Mouse (Mus musculus) left cerebral cortex, postnatal 36 days (tissue): ENCODE measurements at regions not wholly inside any gene's neighbourhood (a gene's known extent, or its start where the extent isn't known, plus 50 kb on each side); places are given as distances from the start of the nearest gene placed in this dataset.
"Not testable (repeated sequence)": the region's sequence is repeated elsewhere in the genome, so short reads cannot be mapped to it uniquely, and the experiment has no call there.

Source experiments
- DNase-seq, 2 experiments: peaks; one replicate each; pipeline ENCODE4 v3.0.0; 2021 to 2022; ENCODE audit warnings: low spot score in 2 of 2, mixed read lengths in 1 of 2
- intact Hi-C: fragments of 180-260 bp; cut with DNase I; formaldehyde crosslinking; loops from one replicate; pipeline ENCODE4 v1.15.1; 2025

GRCm38 (mm10) chr12:51143196-51143595, 204.7 kb upstream of the G2e3 start:
- DNase-seq: peak; percentile 57 to 65
- intact Hi-C loops: loop anchor here (5.0 kb wide), 1 partner anchor 36 kb away; no protein-coding TSS in a partner anchor

GRCm38 (mm10) chr12:51133676-51134075, 214.2 kb upstream of the G2e3 start:
- intact Hi-C loops, DNase-seq: not testable (repeated sequence)

- DNase-seq: no peak
- intact Hi-C loops: no loop called here
Observed at GRCm38 (mm10) chr12:51128274-51128673, 219.6 kb upstream of the G2e3 start.

GRCm38 (mm10) chr12:51118781-51119180, 229.1 kb upstream of the G2e3 start:
- intact Hi-C loops: no loop called here
- no peak for DNase-seq

- DNase-seq: peak; percentile 88 to 89
- intact Hi-C loops: no loop called here
Observed at GRCm38 (mm10) chr12:51118021-51118694, 229.7 kb upstream of the G2e3 start.

- intact Hi-C loops: no loop called here
- no peak for DNase-seq
Observed at GRCm38 (mm10) chr12:51117436-51118020, 230.3 kb upstream of the G2e3 start.

- DNase-seq: no peak
- intact Hi-C loops: no loop called here
Observed at GRCm38 (mm10) chr12:51111811-51112210, 236.1 kb upstream of the G2e3 start.

GRCm38 (mm10) chr12:51108044-51108443, 239.8 kb upstream of the G2e3 start:
- intact Hi-C loops: loop anchor here (5.0 kb wide), 1 partner anchor 34 kb away; no protein-coding TSS in a partner anchor
- no peak for DNase-seq

- DNase-seq: no peak
- intact Hi-C loops: loop anchor here (5.0 kb wide), 1 partner anchor 36 kb away; no protein-coding TSS in a partner anchor
Observed at GRCm38 (mm10) chr12:51103541-51104042, 244.3 kb upstream of the G2e3 start.

GRCm38 (mm10) chr12:51101636-51102035, 246.2 kb upstream of the G2e3 start:
- no peak for DNase-seq
- intact Hi-C loops: loop anchor here (5.0 kb wide), 1 partner anchor 34 kb away; no protein-coding TSS in a partner anchor

- intact Hi-C loops: loop anchor here (5.0 kb wide), 1 partner anchor 34 kb away; no protein-coding TSS in a partner anchor
- peak in 1 of 2 experiments; percentile 34 for DNase-seq
Observed at GRCm38 (mm10) chr12:51100868-51101267, 247.0 kb upstream of the G2e3 start.

GRCm38 (mm10) chr12:51095974-51096373, 251.9 kb upstream of the G2e3 start:
- intact Hi-C loops: no loop called here
- no peak for DNase-seq

- DNase-seq: no peak
- intact Hi-C loops: no loop called here
Observed at GRCm38 (mm10) chr12:51089324-51089723, 258.5 kb upstream of the G2e3 start.

GRCm38 (mm10) chr12:51081809-51082208, 266.1 kb upstream of the G2e3 start:
- intact Hi-C loops: no loop called here
- DNase-seq: no peak

GRCm38 (mm10) chr12:51073503-51073902, 274.4 kb upstream of the G2e3 start:
- intact Hi-C loops: no loop called here
- DNase-seq: no peak

- intact Hi-C loops: no loop called here
- no peak for DNase-seq
Observed at GRCm38 (mm10) chr12:51060931-51061330, 286.9 kb upstream of the G2e3 start.

- intact Hi-C loops: no loop called here
- DNase-seq: peak; percentile 36 to 48
Observed at GRCm38 (mm10) chr12:51058569-51058968, 289.3 kb upstream of the G2e3 start.

- no peak for DNase-seq
- intact Hi-C loops: no loop called here
Observed at GRCm38 (mm10) chr12:51058104-51058503, 289.8 kb upstream of the G2e3 start.

- intact Hi-C loops: no loop called here
Observed at GRCm38 (mm10) chr12:51047116-51047515, 300.7 kb upstream of the G2e3 start.

GRCm38 (mm10) chr12:51045437-51045836, 302.4 kb upstream of the G2e3 start:
- no peak for DNase-seq
- intact Hi-C loops: no loop called here

More at GRCm38 (mm10) chr12:51047116-51047515, 300.7 kb upstream of the G2e3 start:
- no peak for DNase-seq

- DNase-seq: no peak
- intact Hi-C loops: no loop called here
Observed at GRCm38 (mm10) chr12:51045020-51045419, 302.8 kb upstream of the G2e3 start.
